Mouse (Mus musculus): ENCODE results near the gene Ranbp17. TPM values are rescaled to one million over a fixed set of nuclear protein-coding genes. Genes with fewer than 3 reads are reported as not detected.
A peak's percentile ranks its signal among the peaks of the same experiment; 100 is the strongest.

Gene Ranbp17
- polyA plus RNA-seq (2011; ENCODE audit: insufficient read length, low read depth, missing spikeins), result 5.9 and 6.7 TPM in 2 replicates

DNA sequence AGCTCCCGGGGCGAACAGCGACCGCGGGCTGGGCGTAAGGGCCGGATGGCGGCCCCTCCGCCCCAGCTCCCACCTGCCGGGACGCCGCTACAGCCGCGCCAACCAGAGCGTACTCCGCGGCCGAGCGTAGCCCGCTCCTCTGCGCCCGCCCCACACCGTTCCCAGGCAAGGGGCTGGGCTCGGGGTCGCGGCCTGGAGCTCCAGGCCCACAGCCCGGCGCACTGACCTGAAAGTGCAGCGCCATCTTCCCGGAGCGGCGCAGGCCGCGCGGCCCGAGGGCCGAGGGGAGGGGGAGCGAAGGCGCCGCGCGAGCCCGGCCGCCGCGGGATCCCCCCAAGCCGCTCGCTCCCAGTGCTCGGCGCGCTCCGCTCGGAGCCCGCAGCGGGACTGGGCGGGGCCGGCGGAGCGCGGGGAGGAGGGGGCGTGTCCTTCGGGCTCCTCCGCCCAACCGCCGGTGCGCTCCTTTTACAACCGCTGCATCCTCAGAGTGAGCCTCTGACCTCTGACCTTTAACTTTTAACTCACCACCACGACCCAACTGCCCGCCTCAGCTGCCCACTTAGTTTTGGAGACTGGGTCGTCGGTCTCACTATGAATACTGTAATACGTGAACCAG, at the start of gene Ranbp17:
TSS of gene Ranbp17 (minus strand) at position 371 of the 616 bp plus-strand sequence.
- Histone ChIP-seq H3K27ac (ENCODE audit: insufficient read depth, low read length) (no peak within 1 kb of the TSS), H3K4me3 (ENCODE audit: insufficient read depth, low read length) (peak within 1 kb of the TSS; percentile 50), H3K4me1 (ENCODE audit: control insufficient read depth, insufficient read depth, low read length) (no peaks in the 10 kb centered on the region)
- no peak for TF ChIP-seq CTCF (IDR thresholded peaks at IDR 0.05; ENCODE audit: borderline replicate concordance, insufficient read depth, low read length)
- no peak for TF ChIP-seq POLR2A (IDR thresholded peaks at IDR 0.05; ENCODE audit: low read depth, low read length)

DNA sequence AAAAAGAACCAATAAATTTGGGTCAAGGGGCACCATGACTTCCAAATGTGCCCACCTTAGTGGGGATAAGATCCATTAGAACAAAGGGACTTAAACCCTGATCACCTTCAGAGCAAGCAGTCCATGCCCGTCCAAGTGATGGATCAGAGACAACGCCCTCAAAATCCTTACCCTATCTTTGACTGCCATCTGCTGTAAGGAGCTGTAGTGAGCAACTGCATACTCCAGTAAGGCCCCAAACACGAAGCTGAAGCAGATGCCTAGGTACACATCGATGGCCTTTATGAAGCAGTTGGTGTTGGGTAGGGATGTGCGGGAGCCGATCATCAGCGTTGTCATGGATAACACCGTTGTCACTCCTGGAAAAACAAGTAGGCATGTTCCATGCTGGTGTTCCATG, 40.6 kb upstream of the Ranbp17 start:
- Histone ChIP-seq H3K4me1 (ENCODE audit: control insufficient read depth, insufficient read depth, low read length) (no peaks in the 10 kb centered on the region), H3K4me3 (ENCODE audit: insufficient read depth, low read length) (no peak overlapping the region), H3K27ac (ENCODE audit: insufficient read depth, low read length) (no peak overlapping the region)
- TF ChIP-seq POLR2A (IDR thresholded peaks at IDR 0.05; ENCODE audit: low read depth, low read length), result no peak
- TF ChIP-seq CTCF (IDR thresholded peaks at IDR 0.05; ENCODE audit: borderline replicate concordance, insufficient read depth, low read length), result no peak

DNA sequence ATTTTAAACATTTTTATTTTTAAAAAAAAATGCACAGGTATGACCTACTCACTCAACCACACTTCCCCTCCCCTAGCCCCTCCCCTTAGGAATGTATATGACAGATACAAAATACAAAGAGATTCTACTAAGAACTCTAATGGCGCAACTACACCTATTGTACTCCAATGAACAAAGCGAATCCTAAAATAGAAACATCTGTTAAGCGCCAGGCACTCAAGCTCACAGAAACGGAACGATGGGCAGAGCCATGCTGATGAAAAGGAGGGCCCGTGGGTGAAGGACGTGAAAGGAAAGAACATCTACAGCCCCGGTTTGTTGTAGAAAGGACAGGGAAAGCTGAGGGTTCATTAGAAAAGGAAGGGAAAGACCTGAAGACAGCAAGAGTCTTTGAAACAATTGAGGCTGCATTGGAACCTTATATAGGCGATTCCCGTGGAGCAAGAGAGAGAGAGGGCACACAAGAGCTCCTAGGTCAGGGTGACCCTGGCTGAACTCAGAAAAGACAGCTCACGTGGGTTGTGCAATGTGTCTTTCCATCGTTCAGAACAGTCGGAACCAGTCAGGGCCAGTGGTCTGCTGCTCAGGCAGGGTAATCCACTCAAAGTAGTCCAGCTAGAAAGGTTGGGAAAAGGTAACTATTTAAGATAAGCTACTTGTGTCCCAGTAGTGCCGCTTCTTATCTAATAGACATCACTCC, 37.5 kb upstream of the Ranbp17 start:
- TF ChIP-seq POLR2A (IDR thresholded peaks at IDR 0.05; ENCODE audit: low read depth, low read length), result no peak
- no peak for TF ChIP-seq CTCF (IDR thresholded peaks at IDR 0.05; ENCODE audit: borderline replicate concordance, insufficient read depth, low read length)
- H3K27ac ChIP-seq (ENCODE audit: insufficient read depth, low read length), result no peak overlapping the region

DNA sequence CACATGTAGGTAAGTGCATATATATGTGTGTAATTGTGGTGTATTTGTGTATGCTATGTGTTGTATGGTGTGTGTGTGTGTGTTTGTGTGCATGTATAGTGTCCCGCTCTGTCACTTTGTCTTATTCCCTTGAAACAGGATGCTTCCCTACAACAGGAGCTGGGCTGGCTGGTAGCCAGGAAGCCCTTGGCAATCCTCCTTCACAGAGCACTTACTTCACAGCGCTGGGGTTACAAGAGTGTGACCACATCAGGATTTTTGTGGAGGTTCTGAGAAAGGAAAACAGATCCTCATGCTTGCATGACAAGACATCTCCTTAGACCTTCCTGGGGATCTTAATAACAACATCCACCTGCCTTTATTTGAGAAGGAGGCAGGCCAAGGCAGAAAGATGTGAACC, 33.8 kb upstream of the Ranbp17 start:
- Histone ChIP-seq H3K4me3 (ENCODE audit: insufficient read depth, low read length) (no peak overlapping the region), H3K4me1 (ENCODE audit: control insufficient read depth, insufficient read depth, low read length) (no peaks in the 10 kb centered on the region), H3K27ac (ENCODE audit: insufficient read depth, low read length) (no peak overlapping the region)
- no peak for TF ChIP-seq POLR2A (IDR thresholded peaks at IDR 0.05; ENCODE audit: low read depth, low read length)
- TF ChIP-seq CTCF (IDR thresholded peaks at IDR 0.05; ENCODE audit: borderline replicate concordance, insufficient read depth, low read length), result no peak

More for the DNA sequence above, 37.5 kb upstream of the Ranbp17 start:
- no peak overlapping the region for H3K4me3 ChIP-seq (ENCODE audit: insufficient read depth, low read length)
- no peaks in the 10 kb centered on the region for H3K4me1 ChIP-seq (ENCODE audit: control insufficient read depth, insufficient read depth, low read length)

DNA sequence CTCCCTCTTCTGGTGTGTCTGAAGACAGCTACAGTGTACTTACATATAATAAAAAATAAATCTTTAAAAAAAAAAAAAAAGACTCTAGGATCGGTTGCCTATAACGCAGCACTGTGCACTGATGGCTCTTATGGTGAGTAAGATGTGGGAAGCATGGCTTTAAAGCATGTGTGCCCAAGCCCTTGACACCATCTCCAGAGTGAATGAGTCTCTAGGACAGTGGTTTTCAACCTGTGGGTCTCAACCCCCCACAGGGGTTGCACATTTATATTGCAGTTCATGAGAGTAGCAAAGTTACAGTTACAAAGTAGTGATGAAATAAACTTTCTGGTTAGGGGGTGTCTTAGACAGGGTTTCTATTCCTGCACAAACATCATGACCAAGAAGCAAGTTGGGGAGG, 31.4 kb upstream of the Ranbp17 start:
- Histone ChIP-seq H3K27ac (ENCODE audit: insufficient read depth, low read length) (no peak overlapping the region), H3K4me3 (ENCODE audit: insufficient read depth, low read length) (no peak overlapping the region), H3K4me1 (ENCODE audit: control insufficient read depth, insufficient read depth, low read length) (no peaks in the 10 kb centered on the region)
- TF ChIP-seq CTCF (IDR thresholded peaks at IDR 0.05; ENCODE audit: borderline replicate concordance, insufficient read depth, low read length), result no peak
- no peak for TF ChIP-seq POLR2A (IDR thresholded peaks at IDR 0.05; ENCODE audit: low read depth, low read length)

DNA sequence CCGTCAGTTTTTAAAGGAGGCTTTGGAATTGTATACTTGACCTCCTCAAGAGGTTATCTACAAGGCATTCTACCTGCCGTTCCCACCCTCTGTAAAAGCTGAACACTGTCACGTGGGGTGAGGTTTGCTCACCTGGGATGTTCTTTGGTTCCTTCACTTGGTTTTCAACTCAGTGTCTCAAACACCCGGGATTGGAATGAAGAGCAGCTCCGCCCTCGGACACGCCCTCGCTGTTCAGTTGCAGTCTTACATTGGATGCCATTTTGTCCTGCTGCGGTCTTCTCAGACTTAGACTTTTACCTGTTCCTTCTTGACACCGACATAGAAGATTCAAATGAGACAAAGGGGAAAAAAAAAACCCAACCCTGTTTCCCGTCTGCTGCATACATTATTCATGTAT, 30.6 kb upstream of the Ranbp17 start:
- H3K4me1 ChIP-seq (ENCODE audit: control insufficient read depth, insufficient read depth, low read length), result no peaks in the 10 kb centered on the region

DNA sequence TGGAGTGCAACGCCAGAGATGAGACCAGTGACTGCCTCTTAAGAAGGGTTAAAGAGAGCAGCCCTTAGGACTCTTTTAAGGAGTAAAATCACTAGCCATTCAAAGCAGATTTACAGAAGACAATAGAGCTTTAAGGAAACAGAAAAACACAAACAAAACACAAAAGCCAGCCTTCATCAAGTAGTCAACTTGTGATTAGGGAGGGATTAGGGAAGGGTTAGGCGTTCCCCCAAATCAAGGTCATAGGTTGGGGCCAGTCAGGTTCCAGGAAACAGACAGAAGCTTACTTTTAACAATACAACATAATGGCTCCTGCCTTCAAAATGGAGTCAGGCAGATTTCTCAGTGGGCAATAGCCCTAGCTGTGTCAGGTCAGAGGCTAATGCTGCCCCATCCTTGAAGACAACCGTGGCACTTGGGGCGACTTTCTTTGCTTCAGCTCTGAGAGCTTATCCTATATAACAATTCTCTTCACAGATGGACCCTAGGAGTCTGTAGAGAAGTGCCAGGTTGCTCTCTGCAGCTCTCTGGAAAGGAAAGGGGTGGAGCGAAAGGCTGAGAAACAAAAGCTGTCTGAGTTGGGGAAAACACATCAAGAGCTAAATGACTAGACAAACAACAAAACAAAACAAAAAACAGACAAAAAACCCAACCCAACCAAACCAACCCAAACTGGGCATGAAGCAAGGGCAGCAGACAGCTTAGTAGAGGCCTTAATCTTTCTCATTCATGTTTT, 24.0 kb upstream of the Ranbp17 start:
- H3K4me1 ChIP-seq (ENCODE audit: control insufficient read depth, insufficient read depth, low read length), result no peaks in the 10 kb centered on the region
- TF ChIP-seq POLR2A (IDR thresholded peaks at IDR 0.05; ENCODE audit: low read depth, low read length) (no peak), CTCF (IDR thresholded peaks at IDR 0.05; ENCODE audit: borderline replicate concordance, insufficient read depth, low read length) (no peak)
- no peak overlapping the region for H3K27ac ChIP-seq (ENCODE audit: insufficient read depth, low read length)
- no peak overlapping the region for H3K4me3 ChIP-seq (ENCODE audit: insufficient read depth, low read length)

More for the DNA sequence above, 30.6 kb upstream of the Ranbp17 start:
- Histone ChIP-seq H3K27ac (ENCODE audit: insufficient read depth, low read length) (no peak overlapping the region), H3K4me3 (ENCODE audit: insufficient read depth, low read length) (no peak overlapping the region)
- no peak for TF ChIP-seq CTCF (IDR thresholded peaks at IDR 0.05; ENCODE audit: borderline replicate concordance, insufficient read depth, low read length)
- TF ChIP-seq POLR2A (IDR thresholded peaks at IDR 0.05; ENCODE audit: low read depth, low read length), result no peak

DNA sequence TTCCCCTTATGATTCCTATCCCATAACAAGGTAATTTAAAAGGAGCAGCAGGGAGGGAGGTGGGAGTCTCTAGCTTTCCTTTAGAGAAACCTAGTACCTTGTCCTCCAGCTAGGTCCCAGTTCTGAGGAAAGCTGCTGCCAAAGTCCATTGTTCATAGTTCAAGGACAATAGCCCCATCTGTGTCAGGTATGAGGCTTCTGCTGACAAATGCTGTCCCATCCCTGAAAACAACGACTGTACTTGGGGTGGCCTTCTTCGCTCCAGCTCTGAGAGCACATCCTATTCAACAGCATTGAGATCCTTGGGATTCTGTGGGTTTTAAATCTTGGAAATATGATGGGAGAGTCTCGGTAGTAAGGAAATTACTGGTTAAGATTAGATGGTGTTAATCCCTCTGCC, 23.1 kb upstream of the Ranbp17 start:
- Histone ChIP-seq H3K27ac (ENCODE audit: insufficient read depth, low read length) (no peak overlapping the region), H3K4me1 (ENCODE audit: control insufficient read depth, insufficient read depth, low read length) (no peaks in the 10 kb centered on the region), H3K4me3 (ENCODE audit: insufficient read depth, low read length) (no peak overlapping the region)
- no peak for TF ChIP-seq CTCF (IDR thresholded peaks at IDR 0.05; ENCODE audit: borderline replicate concordance, insufficient read depth, low read length)
- no peak for TF ChIP-seq POLR2A (IDR thresholded peaks at IDR 0.05; ENCODE audit: low read depth, low read length)

DNA sequence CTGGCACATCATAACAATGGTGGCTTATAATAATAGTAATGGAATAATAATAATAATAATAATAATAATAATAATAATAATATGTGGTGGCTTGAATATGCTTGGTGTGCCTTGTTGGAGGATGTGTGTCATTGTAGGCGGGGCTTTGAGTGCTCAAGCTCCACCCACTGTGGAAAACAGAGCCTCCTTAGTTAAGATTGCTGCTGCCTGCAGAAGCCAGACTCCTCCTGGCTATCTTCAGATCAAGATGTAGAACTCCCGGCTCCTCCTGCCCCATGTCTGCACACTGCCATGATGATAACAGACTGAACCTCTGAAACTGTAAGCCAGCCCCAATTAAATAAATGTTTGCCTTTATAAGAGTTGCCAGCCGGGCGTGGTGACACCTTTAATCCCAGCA, 21.0 kb upstream of the Ranbp17 start:
- no peak overlapping the region for H3K4me3 ChIP-seq (ENCODE audit: insufficient read depth, low read length)
- no peaks in the 10 kb centered on the region for H3K4me1 ChIP-seq (ENCODE audit: control insufficient read depth, insufficient read depth, low read length)
- no peak overlapping the region for H3K27ac ChIP-seq (ENCODE audit: insufficient read depth, low read length)
- TF ChIP-seq POLR2A (IDR thresholded peaks at IDR 0.05; ENCODE audit: low read depth, low read length) (no peak), CTCF (IDR thresholded peaks at IDR 0.05; ENCODE audit: borderline replicate concordance, insufficient read depth, low read length) (no peak)

DNA sequence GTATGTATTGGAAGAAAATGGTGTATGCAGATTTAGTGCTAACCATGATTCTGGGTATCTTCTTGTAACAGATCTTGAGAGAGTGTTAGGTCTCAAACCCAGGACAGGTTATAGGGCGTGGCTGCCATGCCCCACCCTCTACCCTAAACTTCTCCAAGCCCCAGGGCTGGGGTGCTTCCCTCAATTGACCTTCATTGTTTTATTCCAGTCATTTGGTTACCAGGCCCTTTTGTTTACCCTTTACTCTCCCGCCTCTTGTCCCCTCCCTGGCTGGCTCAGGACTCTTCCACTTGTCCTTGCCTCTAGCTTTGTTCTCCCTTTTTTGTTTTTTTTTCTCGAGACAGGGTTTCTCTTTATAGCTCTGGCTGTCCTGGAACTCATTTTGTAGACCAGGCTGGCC, 20.0 kb upstream of the Ranbp17 start:
- TF ChIP-seq CTCF (IDR thresholded peaks at IDR 0.05; ENCODE audit: borderline replicate concordance, insufficient read depth, low read length) (no peak), POLR2A (IDR thresholded peaks at IDR 0.05; ENCODE audit: low read depth, low read length) (no peak)
- Histone ChIP-seq H3K4me1 (ENCODE audit: control insufficient read depth, insufficient read depth, low read length) (no peaks in the 10 kb centered on the region), H3K27ac (ENCODE audit: insufficient read depth, low read length) (no peak overlapping the region)

More for the DNA sequence above, 20.0 kb upstream of the Ranbp17 start:
- no peak overlapping the region for H3K4me3 ChIP-seq (ENCODE audit: insufficient read depth, low read length)
